Mouse (Mus musculus): ENCODE measurements around the gene Irak1bp1. TPM values are rescaled to one million over a fixed set of nuclear protein-coding genes. Genes with fewer than 3 reads are reported as not detected.

Irak1bp1 gene
- total RNA-seq, 2 experiments from 2014 or later: 0.77 TPM; not detected in 1

- ATAC-seq (replicated peaks; ENCODE audit: low FRiP score, poor library complexity, severe bottlenecking): no peak
Measured at GRCm38 (mm10) chr9:82866121-82866520, 36.8 kb downstream of the Irak1bp1 start.

- ATAC-seq (replicated peaks; ENCODE audit: low FRiP score, poor library complexity, severe bottlenecking): no peak
Measured at GRCm38 (mm10) chr9:82867698-82868097, 38.4 kb downstream of the Irak1bp1 start.

- no peak for ATAC-seq (replicated peaks; ENCODE audit: low FRiP score, poor library complexity, severe bottlenecking)
Measured at GRCm38 (mm10) chr9:82877078-82877477, 47.7 kb downstream of the Irak1bp1 start.

GRCm38 (mm10) chr9:82884177-82884576, 54.8 kb downstream of the Irak1bp1 start:
- no peak for ATAC-seq (replicated peaks; ENCODE audit: low FRiP score, poor library complexity, severe bottlenecking)

GRCm38 (mm10) chr9:82888645-82889044, 59.3 kb downstream of the Irak1bp1 start:
- ATAC-seq (replicated peaks; ENCODE audit: low FRiP score, poor library complexity, severe bottlenecking): no peak

Other genes starting within 250 kb of the Irak1bp1 start
- gene Phip, start 146.0 kb downstream of the Irak1bp1 start, total RNA-seq (2015; ENCODE audit: low replicate concordance): 81.3 and 92.0 TPM in 2 replicates
- 131 and 135 TPM in 2 replicates for gene Phip, start 146.0 kb downstream of the Irak1bp1 start, total RNA-seq (2017; ENCODE audit: low replicate concordance)